Mouse (Mus musculus): ENCODE measurements around the gene Tead2. TPM values are rescaled to one million over a fixed set of nuclear protein-coding genes. Genes with fewer than 3 reads are reported as not detected.
"Not testable (repeated sequence)": the region's sequence is repeated elsewhere in the genome, so short reads cannot be mapped to it uniquely, and the experiment has no call there.

Tead2 gene
- polyA plus RNA-seq, 1 experiment from 2014 or later = 123 TPM

DNA sequence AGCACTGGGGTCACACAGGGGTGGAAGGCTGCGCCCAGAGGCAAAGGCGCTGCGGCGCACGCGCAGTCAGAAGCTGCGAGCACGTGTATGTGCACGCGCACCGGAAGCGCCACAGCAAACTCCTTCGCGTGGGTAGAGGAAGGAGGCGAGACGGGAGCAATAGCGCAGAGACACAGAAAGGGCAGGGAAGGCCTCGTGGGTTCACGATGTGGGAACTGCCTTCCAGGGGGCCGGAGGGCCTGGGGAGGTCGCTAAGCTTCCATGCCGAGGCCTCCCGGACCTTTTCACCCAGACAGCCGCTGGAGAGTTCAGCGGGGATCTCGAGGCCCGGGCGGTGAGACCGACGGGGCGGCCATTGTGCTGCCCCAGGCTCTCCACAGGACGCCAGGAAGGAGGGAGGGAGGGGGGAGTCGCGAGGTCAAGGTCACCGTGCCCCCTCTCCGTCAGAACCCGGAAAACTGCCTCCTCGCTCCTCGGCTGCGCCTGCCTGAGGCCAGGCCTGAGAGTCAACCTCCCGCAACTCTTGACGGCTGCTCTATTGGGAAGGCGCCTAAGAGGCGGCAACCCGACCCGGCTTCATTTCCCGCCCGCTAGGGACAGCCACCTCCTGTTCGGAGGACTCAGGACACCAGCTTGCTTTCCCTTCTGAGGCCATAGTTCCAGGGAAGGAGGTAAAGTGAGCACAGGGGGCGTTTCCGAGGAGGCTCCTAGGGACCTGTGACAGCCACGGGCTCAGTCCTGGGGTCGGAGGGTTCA is 25.3 kb downstream of the Tead2 start, which contains the start of gene Slc6a16:
Slc6a16 (plus strand) TSS at position 453 of the 756 bp plus-strand sequence.
- peaks cover 4% of the 10 kb centered on the region; the same call in 1 of the 2 replicates for H3K27me3 ChIP-seq (replicated peaks)
- H3K4me1 ChIP-seq = peaks cover 6% of the 10 kb centered on the region
- H3K4me2 ChIP-seq = peak within 1 kb of the TSS; percentile 54
- H3K27ac ChIP-seq = no peak within 1 kb of the TSS
- H3K4me3 ChIP-seq (replicated peaks) = peak within 1 kb of the TSS; percentile 23
- no peaks in the 10 kb centered on the region for H3K9me3 ChIP-seq
- H3K36me3 ChIP-seq = no peaks in the 10 kb centered on the region
- 22% methylated on average over 52 of the region's 53 CpGs for WGBS
- 0 out of 2 replicates have a peak, but pooled peaks have one; percentile 39 for ATAC-seq (ENCODE audit: insufficient read depth, low FRiP score, low read depth)
- H3K9ac ChIP-seq = no peak within 1 kb of the TSS

DNA sequence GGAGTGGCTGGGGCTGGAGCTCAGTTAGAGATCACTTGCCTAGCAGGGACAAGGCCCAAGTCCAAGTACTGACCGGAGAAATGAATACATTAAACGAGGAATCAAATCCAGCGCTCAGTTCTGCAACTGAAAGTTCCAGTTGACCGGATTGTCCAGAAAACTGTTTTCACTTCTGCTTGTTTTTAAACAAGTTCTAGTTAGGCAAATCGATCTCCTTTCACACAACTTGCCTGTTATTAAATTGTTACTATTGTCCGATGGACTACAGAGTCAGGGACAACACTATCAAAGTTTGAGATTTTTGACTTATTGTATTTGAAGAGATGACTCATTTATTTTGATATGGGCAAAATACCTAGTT is 25.8 kb downstream of the Tead2 start:
- WGBS = 76% methylated on average over 6 of the region's 6 CpGs
- no peaks in the 10 kb centered on the region for H3K36me3 ChIP-seq
- H3K4me2 ChIP-seq = peak overlapping the region; percentile 54; the same call in 1 of the 2 replicates
- no peak overlapping the region for H3K4me3 ChIP-seq (replicated peaks)
- H3K4me1 ChIP-seq = peaks cover 6% of the 10 kb centered on the region
- ATAC-seq (ENCODE audit: insufficient read depth, low FRiP score, low read depth) = no peak
- H3K9me3 ChIP-seq = no peaks in the 10 kb centered on the region
- no peak overlapping the region for H3K27ac ChIP-seq
- peaks cover 4% of the 10 kb centered on the region; the same call in 1 of the 2 replicates for H3K27me3 ChIP-seq (replicated peaks)
- H3K9ac ChIP-seq = no peak overlapping the region

- Histone ChIP-seq H3K4me1 (no peaks in the 10 kb centered on the region), H3K27me3 (replicated peaks) (no peaks in the 10 kb centered on the region), H3K4me2 (no peak overlapping the region), H3K27ac (no peak overlapping the region), H3K4me3 (replicated peaks) (no peak overlapping the region), H3K36me3 (no peaks in the 10 kb centered on the region), H3K9me3 (no peaks in the 10 kb centered on the region), H3K9ac (no peak overlapping the region)
- ATAC-seq (ENCODE audit: insufficient read depth, low FRiP score, low read depth) = no peak
- WGBS = 50% methylated on average over 3 of the region's 3 CpGs
Measured at GRCm38 (mm10) chr7:45247666-45248065, 32.1 kb downstream of the Tead2 start.

DNA sequence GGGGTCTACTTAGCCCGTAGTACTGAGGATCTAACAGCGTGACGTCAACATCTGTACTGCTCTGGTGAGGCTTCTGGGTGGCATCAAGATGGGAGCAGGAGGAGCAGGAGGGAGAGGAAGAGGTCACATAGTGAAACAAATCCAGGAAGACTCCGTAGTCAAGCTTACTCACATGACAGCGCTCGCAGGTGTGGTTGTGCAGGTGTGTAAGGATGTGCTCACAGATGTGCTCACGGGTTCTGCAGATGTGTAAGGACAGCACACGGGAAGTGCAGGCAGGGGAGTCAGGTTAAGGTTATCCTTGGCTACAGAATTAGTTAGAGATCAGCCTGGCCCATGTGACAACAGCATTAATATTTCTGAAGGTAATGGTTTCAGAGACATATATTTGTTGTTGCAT is 38.3 kb downstream of the Tead2 start:
- ATAC-seq (ENCODE audit: insufficient read depth, low FRiP score, low read depth) = no peak
- Histone ChIP-seq H3K4me3 (replicated peaks) (no peak overlapping the region), H3K4me2 (no peak overlapping the region), H3K9ac (no peak overlapping the region), H3K9me3 (no peaks in the 10 kb centered on the region), H3K27me3 (replicated peaks) (no peaks in the 10 kb centered on the region), H3K36me3 (no peaks in the 10 kb centered on the region), H3K27ac (no peak overlapping the region), H3K4me1 (no peaks in the 10 kb centered on the region)
- 72% methylated on average over 8 of the region's 8 CpGs for WGBS

DNA sequence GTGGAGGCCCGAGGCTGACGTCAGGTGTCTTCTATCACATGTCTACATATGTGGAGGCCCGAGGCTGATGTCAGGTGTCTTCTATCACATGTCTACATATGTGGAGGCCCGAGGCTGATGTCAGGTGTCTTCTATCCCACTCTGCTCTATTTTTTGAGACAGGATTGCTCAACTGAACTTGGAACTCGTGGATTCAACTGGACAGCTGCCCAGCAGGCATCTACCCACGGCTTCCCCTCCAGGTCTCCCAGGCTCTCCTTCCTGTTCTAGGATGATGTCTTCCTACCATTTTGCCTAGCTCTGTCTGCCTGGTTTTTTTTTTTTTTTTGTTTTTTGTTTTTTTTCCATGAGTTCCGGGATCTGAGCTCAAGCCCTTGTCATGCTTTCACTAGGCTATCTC is 40.3 kb downstream of the Tead2 start:
- not testable (repeated sequence) for H3K27ac ChIP-seq; ATAC-seq (ENCODE audit: insufficient read depth, low FRiP score, low read depth); H3K9ac ChIP-seq; H3K36me3 ChIP-seq; H3K4me3 ChIP-seq (replicated peaks); H3K4me1 ChIP-seq; H3K27me3 ChIP-seq (replicated peaks); H3K4me2 ChIP-seq; H3K9me3 ChIP-seq
- WGBS = 68% methylated on average over 7 of the region's 7 CpGs

GRCm38 (mm10) chr7:45257063-45257840 is 41.7 kb downstream of the Tead2 start:
- Histone ChIP-seq H3K9me3 (no peaks in the 10 kb centered on the region), H3K36me3 (no peaks in the 10 kb centered on the region)

DNA sequence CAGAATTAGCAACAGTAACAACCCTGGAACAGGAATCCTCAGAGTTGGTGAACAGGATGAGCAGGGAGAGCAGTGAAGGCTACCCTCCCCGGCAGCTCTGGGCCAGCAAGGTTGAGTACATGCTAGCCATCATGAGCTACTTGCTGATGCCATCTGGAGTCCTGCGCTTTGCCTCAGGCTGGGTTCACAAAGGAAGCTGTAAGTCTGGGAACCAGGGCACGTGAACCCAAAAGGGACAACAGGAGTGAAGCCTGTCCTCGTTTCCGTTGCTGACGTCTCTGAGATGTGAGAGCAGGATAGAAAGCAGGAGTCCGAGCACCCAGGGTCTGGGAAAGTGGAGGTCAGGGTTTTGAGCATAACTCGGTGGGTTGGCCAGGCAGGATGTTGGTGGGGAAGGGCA is 43.7 kb downstream of the Tead2 start:
- no peak for ATAC-seq (ENCODE audit: insufficient read depth, low FRiP score, low read depth)
- Histone ChIP-seq H3K4me1 (no peaks in the 10 kb centered on the region), H3K27me3 (replicated peaks) (no peaks in the 10 kb centered on the region), H3K36me3 (no peaks in the 10 kb centered on the region), H3K9me3 (no peaks in the 10 kb centered on the region), H3K4me3 (replicated peaks) (no peak overlapping the region), H3K27ac (no peak overlapping the region), H3K9ac (no peak overlapping the region), H3K4me2 (no peak overlapping the region)
- 84% methylated on average over 8 of the region's 8 CpGs for WGBS

More at GRCm38 (mm10) chr7:45257063-45257840, 41.7 kb downstream of the Tead2 start:
- WGBS = 53% methylated on average over 11 of the region's 11 CpGs
- Histone ChIP-seq H3K9ac (no peak overlapping the region), H3K4me3 (replicated peaks) (no peak overlapping the region), H3K4me1 (no peaks in the 10 kb centered on the region), H3K27ac (no peak overlapping the region), H3K27me3 (replicated peaks) (no peaks in the 10 kb centered on the region), H3K4me2 (no peak overlapping the region)
- ATAC-seq (ENCODE audit: insufficient read depth, low FRiP score, low read depth) = no peak

- no peaks in the 10 kb centered on the region for H3K36me3 ChIP-seq
- ATAC-seq (ENCODE audit: insufficient read depth, low FRiP score, low read depth) = no peak
- no peaks in the 10 kb centered on the region for H3K27me3 ChIP-seq (replicated peaks)
- H3K4me3 ChIP-seq (replicated peaks) = no peak overlapping the region
- H3K27ac ChIP-seq = no peak overlapping the region
- H3K4me1 ChIP-seq = no peaks in the 10 kb centered on the region
- 35% methylated on average over 7 of the region's 7 CpGs for whole genome bisulfite sequencing
- no peak overlapping the region for H3K4me2 ChIP-seq
- H3K9me3 ChIP-seq = no peaks in the 10 kb centered on the region
- no peak overlapping the region for H3K9ac ChIP-seq
Measured at GRCm38 (mm10) chr7:45262266-45262665, 46.7 kb downstream of the Tead2 start.

DNA sequence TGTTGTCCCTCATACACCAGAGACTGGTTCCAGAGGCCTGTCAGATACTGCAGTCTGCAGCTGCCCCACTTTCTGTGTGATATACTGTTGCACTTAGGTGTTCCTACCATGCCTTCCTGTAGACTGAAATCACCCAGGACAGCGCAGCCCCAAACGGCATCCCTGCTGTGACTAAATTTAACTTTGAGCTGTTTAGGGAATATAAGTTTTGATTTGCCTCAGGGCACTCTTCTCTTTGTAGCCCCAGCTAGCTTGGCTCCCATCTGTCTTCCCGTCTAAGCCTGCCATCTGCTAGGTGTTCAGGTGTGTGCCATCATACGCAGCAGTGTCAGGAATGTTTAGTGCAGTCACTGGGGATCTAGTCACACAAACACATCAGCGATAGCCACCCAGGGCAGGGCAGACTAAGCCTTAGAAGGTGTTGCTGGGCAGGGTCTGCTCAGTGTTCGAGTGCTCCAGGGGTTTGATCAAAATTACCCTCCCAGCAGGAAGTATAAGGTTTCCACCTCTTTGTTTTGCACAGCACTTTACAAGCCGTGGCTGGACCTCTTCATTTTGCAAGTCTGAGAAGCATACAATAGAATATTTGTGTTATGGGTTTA is 47.6 kb downstream of the Tead2 start:
- H3K4me3 ChIP-seq (replicated peaks) = no peak overlapping the region
- H3K27me3 ChIP-seq (replicated peaks) = 0 out of 2 replicates have a peak, but pooled peaks cover 4% of the 10 kb centered on the region
- H3K4me1 ChIP-seq = no peaks in the 10 kb centered on the region
- 65% methylated on average over 7 of the region's 7 CpGs for WGBS
- no peak overlapping the region for H3K4me2 ChIP-seq
- H3K27ac ChIP-seq = no peak overlapping the region
- H3K9me3 ChIP-seq = no peaks in the 10 kb centered on the region
- no peak for ATAC-seq (ENCODE audit: insufficient read depth, low FRiP score, low read depth)
- H3K36me3 ChIP-seq = no peaks in the 10 kb centered on the region
- H3K9ac ChIP-seq = no peak overlapping the region

DNA sequence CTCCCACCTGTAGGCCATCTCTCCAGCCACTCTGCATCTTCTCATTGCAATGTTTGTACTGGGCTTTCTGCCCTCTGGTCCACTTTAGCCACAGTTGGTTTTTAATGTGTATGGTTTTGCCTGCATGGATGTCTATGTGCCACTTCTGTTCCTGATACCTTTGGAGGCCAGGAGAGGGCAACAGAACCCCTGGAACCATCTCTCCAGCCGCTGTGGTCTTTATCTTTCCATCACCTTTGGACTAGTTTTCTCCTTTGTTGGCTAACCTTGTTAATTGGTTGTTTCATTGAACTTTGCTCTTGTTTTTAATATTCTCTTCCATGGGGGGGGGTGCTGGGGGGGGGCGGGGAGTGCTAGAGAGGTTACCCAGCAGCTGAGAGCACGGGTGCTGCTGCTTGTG is 48.8 kb downstream of the Tead2 start:
- Histone ChIP-seq H3K27me3 (replicated peaks) (0 out of 2 replicates have a peak, but pooled peaks cover 4% of the 10 kb centered on the region), H3K4me2 (no peak overlapping the region), H3K4me3 (replicated peaks) (no peak overlapping the region), H3K27ac (no peak overlapping the region), H3K9me3 (no peaks in the 10 kb centered on the region), H3K4me1 (no peaks in the 10 kb centered on the region), H3K36me3 (no peaks in the 10 kb centered on the region), H3K9ac (no peak overlapping the region)
- 77% methylated on average over 3 of the region's 3 CpGs for WGBS
- no peak for ATAC-seq (ENCODE audit: insufficient read depth, low FRiP score, low read depth)

DNA sequence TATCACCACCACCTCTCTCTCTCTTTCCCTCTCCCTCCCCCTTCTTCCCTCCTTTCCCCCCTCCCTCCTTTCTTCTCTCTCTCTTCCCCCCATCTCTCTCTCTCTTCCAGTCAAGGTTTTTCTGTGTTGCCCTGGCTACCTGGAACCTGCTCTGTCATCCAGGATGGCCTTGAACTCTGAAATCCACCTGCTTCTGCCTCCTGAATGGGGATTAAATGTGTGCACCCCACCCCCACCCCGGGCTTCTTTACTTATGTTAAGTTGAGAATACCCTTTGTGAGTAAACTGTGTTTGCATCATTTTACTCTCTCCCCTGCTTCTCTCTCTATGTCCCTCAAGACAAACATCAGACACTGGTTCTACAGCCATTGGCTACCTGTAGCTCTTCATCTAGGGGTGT is 50.0 kb downstream of the Tead2 start:
- no peak overlapping the region for H3K9ac ChIP-seq
- H3K4me3 ChIP-seq (replicated peaks) = no peak overlapping the region
- no peaks in the 10 kb centered on the region for H3K9me3 ChIP-seq
- H3K27me3 ChIP-seq (replicated peaks) = 0 out of 2 replicates have a peak, but pooled peaks cover 4% of the 10 kb centered on the region
- ATAC-seq (ENCODE audit: insufficient read depth, low FRiP score, low read depth) = no peak
- no peak overlapping the region for H3K4me2 ChIP-seq
- 86% methylated on average over 1 of the region's 1 CpGs for WGBS
- H3K4me1 ChIP-seq = no peaks in the 10 kb centered on the region
- H3K27ac ChIP-seq = no peak overlapping the region
- no peaks in the 10 kb centered on the region for H3K36me3 ChIP-seq

Data from stomach, embryonic 15.5 days (tissue).